Mouse (Mus musculus): Measurements from ENCODE around the gene Pom121l2.

- TF ChIP-seq CTCF (IDR thresholded peaks at IDR 0.05; ENCODE audit: extremely low read depth, insufficient read length, insufficient replicate concordance, low read depth, low read length): no peak
- no peak for TF ChIP-seq POLR2A (IDR thresholded peaks at IDR 0.05; ENCODE audit: low read depth, low read length)
Measured at GRCm38 (mm10) chr13:21944592-21944925, 36.4 kb upstream of the Pom121l2 start.
